Mouse (Mus musculus): ENCODE results near the gene Olah. TPM values are rescaled to one million over a fixed set of nuclear protein-coding genes. Genes with fewer than 3 reads are reported as not detected.

Gene Olah
- total and polyA plus RNA-seq, 3 experiments: 0.39 TPM; not detected in 2

GRCm38 (mm10) chr2:3356311-3356710 is 40.7 kb downstream of the Olah start:
- dilution Hi-C loops (cut with MboI; ENCODE audit: extremely low pct_ligation_motif_present, extremely low pct_unique_long_range_greater_than_20kb, low sequenced_read_pairs): no loop called here
- no peak overlapping the region for H3K27ac ChIP-seq (ENCODE audit: insufficient read depth, low read depth)
- in situ Hi-C loops (cut with MboI; ENCODE audit: low pct_ligation_motif_present, low pct_unique_long_range_greater_than_20kb, low sequenced_read_pairs): no loop called here

DNA sequence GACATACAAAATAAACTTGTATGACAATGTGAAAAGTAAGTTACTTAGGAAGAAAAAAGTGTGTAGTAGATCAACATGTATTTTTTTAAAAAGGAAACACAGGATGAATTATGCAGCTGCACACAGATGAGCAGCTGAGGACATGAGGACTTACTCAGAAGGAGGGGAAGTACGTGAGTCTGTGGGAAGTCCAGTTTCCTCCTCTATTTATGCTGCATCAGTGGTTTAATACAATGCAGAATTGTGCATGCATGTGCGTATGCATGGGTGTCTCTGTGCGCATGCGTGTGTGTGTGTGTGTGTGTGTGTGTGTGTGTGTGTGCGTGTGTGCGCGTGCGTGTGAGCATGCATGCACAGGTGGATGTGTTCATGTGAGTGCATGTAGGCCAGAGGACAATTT is 41.2 kb downstream of the Olah start:
- no peak overlapping the region for H3K4me2 ChIP-seq (ENCODE audit: insufficient read depth, low read depth, poor library complexity, severe bottlenecking)
- no peaks in the 10 kb centered on the region for H3K27me3 ChIP-seq (replicated peaks)
- in situ Hi-C loops (cut with MboI; ENCODE audit: low pct_ligation_motif_present, low pct_unique_long_range_greater_than_20kb, low sequenced_read_pairs): no loop called here
- peaks cover 2% of the 10 kb centered on the region for H3K9me3 ChIP-seq (replicated peaks; ENCODE audit: low read length)
- dilution Hi-C loops (cut with MboI; ENCODE audit: extremely low pct_ligation_motif_present, extremely low pct_unique_long_range_greater_than_20kb, low sequenced_read_pairs): no loop called here
- no peak overlapping the region for H3K4me3 ChIP-seq (replicated peaks in 1 of 3; ENCODE audit: low read depth in 2 of 3, low read length in 2 of 3, poor library complexity in 1 of 3)
- H3K27ac ChIP-seq (ENCODE audit: insufficient read depth, low read depth): no peak overlapping the region
- H3K9ac ChIP-seq (ENCODE audit: insufficient read depth, low read depth): no peak overlapping the region
- DNase-seq (ENCODE audit: extremely low read depth): no peak
- H3K79me2 ChIP-seq (replicated peaks; ENCODE audit: control insufficient read depth, extremely low read depth, insufficient read depth, poor library complexity, severe bottlenecking): no peaks in the 10 kb centered on the region
- H3K4me1 ChIP-seq (ENCODE audit: control insufficient read depth in 1 of 2, insufficient read depth in 2 of 2): peaks cover 3 to 6% of the 10 kb centered on the region in 2 experiments
- no peaks in the 10 kb centered on the region for H3K36me3 ChIP-seq (replicated peaks in 1 of 2; ENCODE audit: control insufficient read depth in 1 of 2, insufficient read depth in 1 of 2, low read length in 1 of 2)
- TF ChIP-seq JUN (IDR thresholded peaks at IDR 0.05; ENCODE audit: insufficient read depth, low read depth, low read length): no peak
- no peak for TF ChIP-seq CTCF (conservative IDR thresholded peaks at IDR 0.05 in 1 of 2, IDR thresholded peaks at IDR 0.05 in 1 of 2; ENCODE audit: low read depth in 2 of 2, low read length in 2 of 2)
- TF ChIP-seq ZNF384 (IDR thresholded peaks at IDR 0.05; ENCODE audit: low read depth, low read length): no peak
- no peak for TF ChIP-seq POLR2AphosphoS2 (IDR thresholded peaks at IDR 0.05; ENCODE audit: low read depth, low read length)
- TF ChIP-seq CHD1 (IDR thresholded peaks at IDR 0.05; ENCODE audit: low read depth, low read length): no peak
- TF ChIP-seq NRF1 (IDR thresholded peaks at IDR 0.05; ENCODE audit: low read depth, low read length): no peak
- TF ChIP-seq POLR2A (IDR thresholded peaks at IDR 0.05; ENCODE audit: low read depth, low read length): no peak
- no peak for TF ChIP-seq MAFK (IDR thresholded peaks at IDR 0.05; ENCODE audit: insufficient replicate concordance, low read length)
- no peak for TF ChIP-seq MAX (IDR thresholded peaks at IDR 0.05; ENCODE audit: low read length)
- TF ChIP-seq SIN3A (IDR thresholded peaks at IDR 0.05; ENCODE audit: low read length): no peak
- TF ChIP-seq TBP (conservative IDR thresholded peaks at IDR 0.05; ENCODE audit: low read depth, low read length): no peak
- TF ChIP-seq ZC3H11A (IDR thresholded peaks at IDR 0.05; ENCODE audit: low read depth, low read length): no peak
- no peak for TF ChIP-seq NELFE (IDR thresholded peaks at IDR 0.05; ENCODE audit: low read depth, low read length)
- TF ChIP-seq PAX5 (IDR thresholded peaks at IDR 0.05; ENCODE audit: low read length): no peak
- TF ChIP-seq RCOR1 (conservative IDR thresholded peaks at IDR 0.05; ENCODE audit: low read depth, low read length): no peak
- TF ChIP-seq MEF2A (IDR thresholded peaks at IDR 0.05; ENCODE audit: borderline replicate concordance, low read depth, low read length): no peak
- no peak for TF ChIP-seq KAT2A (IDR thresholded peaks at IDR 0.05; ENCODE audit: insufficient replicate concordance, low read length)
- TF ChIP-seq ZMIZ1 (IDR thresholded peaks at IDR 0.05; ENCODE audit: low read depth, low read length): no peak

More at GRCm38 (mm10) chr2:3356311-3356710, 40.7 kb downstream of the Olah start:
- H3K4me1 ChIP-seq (ENCODE audit: control insufficient read depth in 1 of 2, insufficient read depth in 2 of 2): peaks cover 3 to 6% of the 10 kb centered on the region in 2 experiments
- no peak for DNase-seq (ENCODE audit: extremely low read depth)
- H3K36me3 ChIP-seq (replicated peaks in 1 of 2; ENCODE audit: control insufficient read depth in 1 of 2, insufficient read depth in 1 of 2, low read length in 1 of 2): no peaks in the 10 kb centered on the region
- H3K4me3 ChIP-seq (replicated peaks in 1 of 3; ENCODE audit: low read depth in 2 of 3, low read length in 2 of 3, poor library complexity in 1 of 3): no peak overlapping the region
- H3K4me2 ChIP-seq (ENCODE audit: insufficient read depth, low read depth, poor library complexity, severe bottlenecking): no peak overlapping the region
- H3K9ac ChIP-seq (ENCODE audit: insufficient read depth, low read depth): no peak overlapping the region
- H3K27me3 ChIP-seq (replicated peaks): no peaks in the 10 kb centered on the region
- H3K9me3 ChIP-seq (replicated peaks; ENCODE audit: low read length): peaks cover 2% of the 10 kb centered on the region
- TF ChIP-seq BHLHE40 (IDR thresholded peaks at IDR 0.05; ENCODE audit: low read depth, low read length) (no peak), POLR2AphosphoS2 (IDR thresholded peaks at IDR 0.05; ENCODE audit: low read depth, low read length) (no peak), ZKSCAN1 (IDR thresholded peaks at IDR 0.05; ENCODE audit: borderline replicate concordance, low read depth, low read length) (no peak), KAT2A (IDR thresholded peaks at IDR 0.05; ENCODE audit: insufficient replicate concordance, low read length) (no peak)
- H3K79me2 ChIP-seq (replicated peaks; ENCODE audit: control insufficient read depth, extremely low read depth, insufficient read depth, poor library complexity, severe bottlenecking): no peaks in the 10 kb centered on the region

Measured in CH12.LX (cell line).